Mouse (Mus musculus) layer of hippocampus, postnatal 10 days (tissue): ENCODE measurements at regions not wholly inside any gene's neighbourhood (a gene's known extent, or its start where the extent isn't known, plus 50 kb on each side); places are given as distances from the start of the nearest gene placed in this dataset.

Experiments
- DNase-seq, 2 experiments: peaks; one replicate each; pipeline ENCODE4 v3.0.0; 2021; ENCODE audit warnings: low spot score in 2 of 2

- DNase-seq, result no peak
Observed at GRCm38 (mm10) chr10:105125736-105126135, 448.5 kb downstream of the Tmtc2 start.

- DNase-seq, result no peak
Observed at GRCm38 (mm10) chr10:105120229-105120628, 454.0 kb downstream of the Tmtc2 start.

- no peak for DNase-seq
Observed at GRCm38 (mm10) chr10:105116138-105116537, 458.1 kb downstream of the Tmtc2 start.

GRCm38 (mm10) chr10:105114927-105115326, 459.3 kb downstream of the Tmtc2 start:
- no peak for DNase-seq

GRCm38 (mm10) chr10:105110247-105110646, 464.0 kb downstream of the Tmtc2 start:
- DNase-seq, result no peak

- DNase-seq, result no peak
Observed at GRCm38 (mm10) chr10:105097045-105097331, 477.3 kb downstream of the Tmtc2 start.

GRCm38 (mm10) chr10:105096323-105097044, 477.8 kb downstream of the Tmtc2 start:
- no peak for DNase-seq

GRCm38 (mm10) chr10:105095800-105096199, 478.5 kb downstream of the Tmtc2 start:
- peak in 1 of 2 experiments; percentile 16 for DNase-seq

- no peak for DNase-seq
Observed at GRCm38 (mm10) chr10:105076892-105077291, 497.4 kb downstream of the Tmtc2 start.

- no peak for DNase-seq
Observed at GRCm38 (mm10) chr10:105034711-105035386, 539.4 kb downstream of the Tmtc2 start.

- no peak for DNase-seq
Observed at GRCm38 (mm10) chr10:105020471-105021120, 553.7 kb downstream of the Tmtc2 start.

GRCm38 (mm10) chr10:105019774-105020470, 554.3 kb downstream of the Tmtc2 start:
- DNase-seq, result no peak
